Mouse (Mus musculus): ENCODE measurements around the gene Ccm2. TPM values are rescaled to one million over a fixed set of nuclear protein-coding genes. Genes with fewer than 3 reads are reported as not detected.

Gene Ccm2
- polyA plus RNA-seq, 1 experiment = 60.8 TPM

GRCm38 (mm10) chr11:6603887-6604603 lies 57.4 kb downstream of the Ccm2 start:
- Histone ChIP-seq H3K4me3 (ENCODE audit: insufficient read depth, low read depth, low read length) (no peak overlapping the region), H3K27me3 (replicated peaks; ENCODE audit: control insufficient read depth, insufficient read depth, low read length) (no peaks in the 10 kb centered on the region), H3K27ac (ENCODE audit: insufficient read depth, low read depth, low read length) (no peak overlapping the region), H3K4me1 (ENCODE audit: control insufficient read depth, insufficient read depth, low read length) (no peaks in the 10 kb centered on the region; the same call in 1 of the 2 replicates), H3K36me3 (ENCODE audit: control insufficient read depth, insufficient read depth, low read length) (no peaks in the 10 kb centered on the region)
- peak; percentile 33 for DNase-seq
- TF ChIP-seq CTCF (conservative IDR thresholded peaks at IDR 0.05; ENCODE audit: insufficient read depth, insufficient read length, low read depth, low read length) = no peak
- no peak for TF ChIP-seq POLR2A (IDR thresholded peaks at IDR 0.05; ENCODE audit: low read depth, low read length)
- 6% methylated on average over 12 of the region's 12 CpGs for WGBS

- Histone ChIP-seq H3K4me3 (ENCODE audit: insufficient read depth, low read depth, low read length) (no peak overlapping the region), H3K27ac (ENCODE audit: insufficient read depth, low read depth, low read length) (no peak overlapping the region), H3K27me3 (replicated peaks; ENCODE audit: control insufficient read depth, insufficient read depth, low read length) (no peaks in the 10 kb centered on the region), H3K36me3 (ENCODE audit: control insufficient read depth, insufficient read depth, low read length) (no peaks in the 10 kb centered on the region), H3K4me1 (ENCODE audit: control insufficient read depth, insufficient read depth, low read length) (no peaks in the 10 kb centered on the region; the same call in 1 of the 2 replicates)
- no peak for DNase-seq
- TF ChIP-seq POLR2A (IDR thresholded peaks at IDR 0.05; ENCODE audit: low read depth, low read length) = no peak
- no peak for TF ChIP-seq CTCF (conservative IDR thresholded peaks at IDR 0.05; ENCODE audit: insufficient read depth, insufficient read length, low read depth, low read length)
Measured at GRCm38 (mm10) chr11:6604604-6604936, 57.9 kb downstream of the Ccm2 start.

- peak overlapping the region; percentile 21; the same call in 1 of the 2 replicates for H3K4me3 ChIP-seq (ENCODE audit: insufficient read depth, low read depth, low read length)
- H3K27ac ChIP-seq (ENCODE audit: insufficient read depth, low read depth, low read length) = no peak overlapping the region
- 24% methylated on average over 13 of the region's 13 CpGs for WGBS
- no peaks in the 10 kb centered on the region for H3K36me3 ChIP-seq (ENCODE audit: control insufficient read depth, insufficient read depth, low read length)
- no peaks in the 10 kb centered on the region; the same call in 1 of the 2 replicates for H3K4me1 ChIP-seq (ENCODE audit: control insufficient read depth, insufficient read depth, low read length)
- TF ChIP-seq POLR2A (IDR thresholded peaks at IDR 0.05; ENCODE audit: low read depth, low read length) = no peak
- TF ChIP-seq CTCF (conservative IDR thresholded peaks at IDR 0.05; ENCODE audit: insufficient read depth, insufficient read length, low read depth, low read length) = no peak
- no peaks in the 10 kb centered on the region for H3K27me3 ChIP-seq (replicated peaks; ENCODE audit: control insufficient read depth, insufficient read depth, low read length)
- DNase-seq = no peak
Measured at GRCm38 (mm10) chr11:6605021-6605481, 58.4 kb downstream of the Ccm2 start.

GRCm38 (mm10) chr11:6605491-6606399 lies 59.1 kb downstream of the Ccm2 start, which contains the start of gene Nacad:
Nacad (minus strand) TSS chr11:6606053.
- no peak for DNase-seq
- H3K27ac ChIP-seq (ENCODE audit: insufficient read depth, low read depth, low read length) = no peak within 1 kb of the TSS
- 7% methylated on average over 41 of the region's 41 CpGs for WGBS
- H3K27me3 ChIP-seq (replicated peaks; ENCODE audit: control insufficient read depth, insufficient read depth, low read length) = no peaks in the 10 kb centered on the region
- TF ChIP-seq CTCF (conservative IDR thresholded peaks at IDR 0.05; ENCODE audit: insufficient read depth, insufficient read length, low read depth, low read length) (no peak), POLR2A (IDR thresholded peaks at IDR 0.05; ENCODE audit: low read depth, low read length) (no peak)
- H3K4me3 ChIP-seq (ENCODE audit: insufficient read depth, low read depth, low read length) = peak within 1 kb of the TSS; percentile 21; the same call in 1 of the 2 replicates
- H3K4me1 ChIP-seq (ENCODE audit: control insufficient read depth, insufficient read depth, low read length) = no peaks in the 10 kb centered on the region; the same call in 1 of the 2 replicates
- no peaks in the 10 kb centered on the region for H3K36me3 ChIP-seq (ENCODE audit: control insufficient read depth, insufficient read depth, low read length)

GRCm38 (mm10) chr11:6615250-6616205 lies 68.8 kb downstream of the Ccm2 start:
- no peak overlapping the region for H3K4me3 ChIP-seq (ENCODE audit: insufficient read depth, low read depth, low read length)
- WGBS = 80% methylated on average over 12 of the region's 12 CpGs
- TF ChIP-seq CTCF (conservative IDR thresholded peaks at IDR 0.05; ENCODE audit: insufficient read depth, insufficient read length, low read depth, low read length) (no peak), POLR2A (IDR thresholded peaks at IDR 0.05; ENCODE audit: low read depth, low read length) (no peak)
- no peak overlapping the region for H3K27ac ChIP-seq (ENCODE audit: insufficient read depth, low read depth, low read length)
- DNase-seq = peak; percentile 69
- peaks cover 12% of the 10 kb centered on the region for H3K36me3 ChIP-seq (ENCODE audit: control insufficient read depth, insufficient read depth, low read length)
- no peaks in the 10 kb centered on the region for H3K4me1 ChIP-seq (ENCODE audit: control insufficient read depth, insufficient read depth, low read length)
- no peaks in the 10 kb centered on the region for H3K27me3 ChIP-seq (replicated peaks; ENCODE audit: control insufficient read depth, insufficient read depth, low read length)

- DNase-seq = no peak
- WGBS = 87% methylated on average over 10 of the region's 10 CpGs
- no peak for TF ChIP-seq CTCF (conservative IDR thresholded peaks at IDR 0.05; ENCODE audit: insufficient read depth, insufficient read length, low read depth, low read length)
- no peak for TF ChIP-seq POLR2A (IDR thresholded peaks at IDR 0.05; ENCODE audit: low read depth, low read length)
- H3K4me1 ChIP-seq (ENCODE audit: control insufficient read depth, insufficient read depth, low read length) = peaks cover 10% of the 10 kb centered on the region; the same call in 1 of the 2 replicates
- no peaks in the 10 kb centered on the region for H3K27me3 ChIP-seq (replicated peaks; ENCODE audit: control insufficient read depth, insufficient read depth, low read length)
- no peak overlapping the region for H3K27ac ChIP-seq (ENCODE audit: insufficient read depth, low read depth, low read length)
- H3K4me3 ChIP-seq (ENCODE audit: insufficient read depth, low read depth, low read length) = no peak overlapping the region
- peaks cover 7% of the 10 kb centered on the region for H3K36me3 ChIP-seq (ENCODE audit: control insufficient read depth, insufficient read depth, low read length)
Measured at GRCm38 (mm10) chr11:6623704-6624103, 77.0 kb downstream of the Ccm2 start.

Data from kidney, adult 2 months (tissue).